Mouse (Mus musculus): ENCODE data around the gene Zwint. TPM values are rescaled to one million over a fixed set of nuclear protein-coding genes. Genes with fewer than 3 reads are reported as not detected.

The Zwint gene
- 65.1 TPM for polyA plus RNA-seq (2014; fragmentation: Illumina TruSeq; extraction: RNeasy Lipid Tissue Mini Kit (QIAGEN cat#74804); ENCODE audit: low read depth, low replicate concordance)

DNA sequence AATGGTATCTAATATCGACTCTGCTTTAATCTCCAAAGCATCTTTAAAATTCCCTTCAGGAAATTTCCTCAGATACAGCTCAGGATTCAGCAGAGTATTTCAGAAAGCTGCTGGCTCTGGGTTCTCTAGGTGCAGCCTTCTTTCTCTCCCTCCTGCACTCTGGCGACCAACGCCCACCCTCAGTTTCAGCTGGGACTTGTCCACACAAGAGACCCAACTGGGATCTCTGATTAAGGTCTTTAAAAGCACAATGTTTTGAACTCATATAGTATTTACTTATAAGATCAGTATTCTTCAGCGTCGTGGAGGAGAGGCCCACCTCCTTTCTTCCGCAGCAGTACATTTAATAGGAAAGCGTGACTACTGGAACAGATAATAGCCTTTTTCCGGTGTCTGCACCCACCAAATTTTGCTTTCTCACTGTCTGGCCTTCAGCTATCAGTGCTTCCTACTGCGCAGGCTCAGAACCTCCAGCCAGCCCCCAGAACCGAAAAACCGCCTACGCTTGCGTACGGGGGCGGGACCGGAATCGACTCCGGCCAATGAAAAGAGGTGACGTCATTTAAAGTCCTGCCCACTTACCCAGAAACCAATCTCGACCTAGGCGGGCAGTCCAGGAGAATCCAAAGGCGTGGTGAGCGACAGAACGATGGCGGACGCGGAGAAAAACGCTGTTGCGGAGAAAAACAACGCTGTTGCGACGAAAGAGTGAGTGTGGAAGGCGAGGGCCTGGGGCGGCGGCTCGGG lies at the start of gene Zwint:
Gene Zwint, plus strand, starts transcription at position 576 of the 747 bp plus-strand sequence.

All from liver, adult 10 weeks (tissue).